Mouse (Mus musculus) ES-E14 (cell line): ENCODE data around the gene Psg16. TPM values are rescaled to one million over a fixed set of nuclear protein-coding genes. Genes with fewer than 3 reads are reported as not detected.
A peak's percentile ranks its signal among the peaks of the same experiment; 100 is the strongest.

ENCODE experiments used
- DNase-seq: peaks from one replicate; pipeline ENCODE4 v3.0.0-alpha.2; 2013; ENCODE audit warnings: low read depth, low spot score
- H3K27ac ChIP-seq: 2 replicates; pipeline ENCODE4 v1.5.1; 2012; ENCODE audit warnings: low read depth, mild to moderate bottlenecking, low read length, moderate library complexity, mixed read lengths; ENCODE audit not compliant: poor library complexity, insufficient read depth, severe bottlenecking
- H3K36me3 ChIP-seq: 2 replicates; pipeline ENCODE4 v1.6.1; 2012; ENCODE audit warnings: mild to moderate bottlenecking, low read length, moderate library complexity, mixed read lengths; ENCODE audit not compliant: control insufficient read depth, poor library complexity, insufficient read depth, severe bottlenecking
- H3K4me1 ChIP-seq, 2 experiments: fragments of 150-350 bp in 1 of 2; sonication (generic) in 1 of 2; 2 replicates each; pipeline ENCODE4 v1.6.1; 2012; ENCODE audit warnings: low read length in 2 of 2, mild to moderate bottlenecking in 1 of 2, mixed read lengths in 1 of 2; ENCODE audit not compliant: control insufficient read depth in 2 of 2, insufficient read depth in 2 of 2, poor library complexity in 1 of 2
- H3K4me3 ChIP-seq, 2 experiments: fragments of 150-350 bp in 1 of 2; sonication (generic) in 1 of 2; 2 replicates each; pipeline ENCODE4 v1.5.1; 2012; ENCODE audit warnings: low read length in 2 of 2, low read depth in 1 of 2, mild to moderate bottlenecking in 1 of 2, mixed read lengths in 1 of 2; ENCODE audit not compliant: insufficient read depth in 1 of 2, poor library complexity in 1 of 2, severe bottlenecking in 1 of 2
- H3K9ac ChIP-seq: 2 replicates; pipeline ENCODE4 v1.6.1; 2012; ENCODE audit warnings: low read depth, mild to moderate bottlenecking, low read length, mixed read lengths; ENCODE audit not compliant: poor library complexity, insufficient read depth, severe bottlenecking
- H3K9me3 ChIP-seq: fragments of 150-350 bp; sonication (generic); 2 replicates; pipeline ENCODE4 v1.6.1; 2012; ENCODE audit warnings: low read depth, mild to moderate bottlenecking, low read length; ENCODE audit not compliant: control insufficient read depth, insufficient read depth
- CHD2 ChIP-seq: IDR thresholded peaks from 2 replicates; pipeline ENCODE4 v1.6.1; 2014; ENCODE audit warnings: mild to moderate bottlenecking, low read depth, low read length, inconsistent platforms
- HCFC1 ChIP-seq: IDR thresholded peaks from 2 replicates; pipeline ENCODE4 v1.6.1; 2012; ENCODE audit warnings: low read length, inconsistent platforms, borderline replicate concordance; ENCODE audit not compliant: insufficient read depth
- MAFK ChIP-seq: IDR thresholded peaks from 2 replicates; pipeline ENCODE4 v1.6.1; 2014; ENCODE audit warnings: mild to moderate bottlenecking, low read depth, low read length, inconsistent platforms; ENCODE audit not compliant: insufficient read depth
- ZC3H11A ChIP-seq: IDR thresholded peaks from 2 replicates; pipeline ENCODE4 v1.6.1; 2012; ENCODE audit warnings: low read depth, mild to moderate bottlenecking, inconsistent platforms, low read length, borderline replicate concordance
- ZNF384 ChIP-seq: IDR thresholded peaks from 2 replicates; pipeline ENCODE4 v1.6.1; 2012; ENCODE audit warnings: low read depth, low read length, inconsistent platforms
- in situ Hi-C, 2 experiments: fragments of 600-800 bp; cut with MboI; formaldehyde crosslinking; loops; one replicate each; pipeline ENCODE4 v1.15.1; 2025; ENCODE audit warnings: low sequenced_read_pairs in 2 of 2, inconsistent platforms in 1 of 2; ENCODE audit not compliant: unreplicated experiment in 2 of 2
- total RNA-seq: library from RNA; depleted of rRNA; stranded (reverse); fragments of 300-350 nt; gene quantifications from 2 replicates; pipeline ENCODE4 v1.2.3, GENCODE M21; 2012

Gene Psg16
- total RNA-seq, 1 experiment, result 0.31 TPM

GRCm38 (mm10) chr7:17054325-17054989 is 19.4 kb upstream of the Psg16 start:
- Histone ChIP-seq H3K9me3 (no peaks in the 10 kb centered on the region), H3K36me3 (no peaks in the 10 kb centered on the region), H3K9ac (no peak overlapping the region), H3K27ac (no peak overlapping the region), H3K4me1 (peaks cover 3 to 8% of the 10 kb centered on the region in 2 experiments; a peak in 3 of 4 replicates), H3K4me3 (no peak overlapping the region)
- TF ChIP-seq ZC3H11A, result no peak
- no peak for TF ChIP-seq MAFK
- TF ChIP-seq CHD2, result no peak
- TF ChIP-seq ZNF384, result no peak
- TF ChIP-seq HCFC1, result no peak
- no peak for DNase-seq
- in situ Hi-C loops, result no loop called here

GRCm38 (mm10) chr7:17055287-17055946 is 18.4 kb upstream of the Psg16 start:
- Histone ChIP-seq H3K9ac (no peak overlapping the region), H3K4me1 (peaks cover 3 to 7% of the 10 kb centered on the region in 2 experiments; a peak in 3 of 4 replicates), H3K27ac (no peak overlapping the region), H3K36me3 (no peaks in the 10 kb centered on the region), H3K9me3 (no peaks in the 10 kb centered on the region), H3K4me3 (no peak overlapping the region)
- no peak for DNase-seq
- TF ChIP-seq ZNF384, result no peak
- no peak for TF ChIP-seq MAFK
- no peak for TF ChIP-seq ZC3H11A
- no peak for TF ChIP-seq CHD2
- no peak for TF ChIP-seq HCFC1
- in situ Hi-C loops, result no loop called here

GRCm38 (mm10) chr7:17056081-17056581 is 17.7 kb upstream of the Psg16 start:
- Histone ChIP-seq H3K4me1 (peaks cover 3 to 5% of the 10 kb centered on the region in 2 experiments; a peak in 3 of 4 replicates), H3K36me3 (no peaks in the 10 kb centered on the region), H3K27ac (peak overlapping the region; percentile 73), H3K9me3 (no peaks in the 10 kb centered on the region), H3K9ac (peak overlapping the region; percentile 85), H3K4me3 (peak overlapping the region; percentile 67 to 82)
- no peak for TF ChIP-seq MAFK
- no peak for TF ChIP-seq CHD2
- TF ChIP-seq HCFC1, result no peak
- no peak for TF ChIP-seq ZNF384
- in situ Hi-C loops, result no loop called here
- DNase-seq, result peak; percentile 94

GRCm38 (mm10) chr7:17056601-17057523 is 17.0 kb upstream of the Psg16 start:
- H3K36me3 ChIP-seq, result no peaks in the 10 kb centered on the region
- peaks cover 3 to 5% of the 10 kb centered on the region in 2 experiments; a peak in 3 of 4 replicates for H3K4me1 ChIP-seq
- peak overlapping the region; percentile 85 for H3K9ac ChIP-seq
- peak overlapping the region; percentile 73 for H3K27ac ChIP-seq
- peak overlapping the region; percentile 67 to 82 for H3K4me3 ChIP-seq
- no peak for DNase-seq
- in situ Hi-C loops, result no loop called here
- no peaks in the 10 kb centered on the region for H3K9me3 ChIP-seq
- TF ChIP-seq ZC3H11A (no peak), MAFK (peak; percentile 42; the same call in 1 of the 2 replicates)
